Mouse (Mus musculus): Measurements from ENCODE around the gene Map4k5. TPM values are rescaled to one million over a fixed set of nuclear protein-coding genes. Genes with fewer than 3 reads are reported as not detected.
A peak's percentile ranks its signal among the peaks of the same experiment; 100 is the strongest.

Gene Map4k5
- total RNA-seq, 4 experiments from 2014 or later, result 19.1 to 21.2 (median 20.3) TPM

- no peak for DNase-seq (ENCODE audit: low spot score)
These were observed 5.2 kb downstream of the Map4k5 start for GRCm38 (mm10) chr12:69887776-69888175.

GRCm38 (mm10) chr12:69885170-69885923, 7.7 kb downstream of the Map4k5 start:
- DNase-seq (ENCODE audit: low spot score), result no peak

- no peak for DNase-seq (ENCODE audit: low spot score)
These were observed 8.9 kb downstream of the Map4k5 start for GRCm38 (mm10) chr12:69884053-69884452.

GRCm38 (mm10) chr12:69881198-69881905, 11.6 kb downstream of the Map4k5 start:
- no peak for DNase-seq (ENCODE audit: low spot score)

- no peak for DNase-seq (ENCODE audit: low spot score)
These were observed 13.3 kb downstream of the Map4k5 start for GRCm38 (mm10) chr12:69879739-69880138.

- DNase-seq (ENCODE audit: low spot score), result no peak
These were observed 13.8 kb downstream of the Map4k5 start for GRCm38 (mm10) chr12:69879172-69879665.

- no peak for DNase-seq (ENCODE audit: low spot score)
These were observed 15.1 kb downstream of the Map4k5 start for GRCm38 (mm10) chr12:69877842-69878363.

- no peak for DNase-seq (ENCODE audit: low spot score)
These were observed 21.4 kb downstream of the Map4k5 start for GRCm38 (mm10) chr12:69871632-69872031.

- DNase-seq (ENCODE audit: low spot score), result no peak
These were observed 25.7 kb downstream of the Map4k5 start for GRCm38 (mm10) chr12:69867338-69867737.

GRCm38 (mm10) chr12:69864164-69864692, 28.8 kb downstream of the Map4k5 start:
- no peak for DNase-seq (ENCODE audit: low spot score)

- no peak for DNase-seq (ENCODE audit: low spot score)
These were observed 29.5 kb downstream of the Map4k5 start for GRCm38 (mm10) chr12:69863505-69863904.

- no peak for DNase-seq (ENCODE audit: low spot score)
These were observed 34.2 kb downstream of the Map4k5 start for GRCm38 (mm10) chr12:69858847-69859246.

GRCm38 (mm10) chr12:69857597-69857996, 35.4 kb downstream of the Map4k5 start:
- no peak for DNase-seq (ENCODE audit: low spot score)

GRCm38 (mm10) chr12:69856398-69856797, 36.6 kb downstream of the Map4k5 start:
- no peak for DNase-seq (ENCODE audit: low spot score)

- DNase-seq (ENCODE audit: low spot score), result no peak
These were observed 37.2 kb downstream of the Map4k5 start for GRCm38 (mm10) chr12:69855641-69856300.

- DNase-seq (ENCODE audit: low spot score), result no peak
These were observed 39.1 kb downstream of the Map4k5 start for GRCm38 (mm10) chr12:69853942-69854341.

GRCm38 (mm10) chr12:69853387-69853786, 39.6 kb downstream of the Map4k5 start:
- DNase-seq (ENCODE audit: low spot score), result no peak

- DNase-seq (ENCODE audit: low spot score), result no peak
These were observed 40.7 kb downstream of the Map4k5 start for GRCm38 (mm10) chr12:69852288-69852687.

- DNase-seq (ENCODE audit: low spot score), result peak; percentile 9
These were observed 44.7 kb downstream of the Map4k5 start for GRCm38 (mm10) chr12:69848083-69848878.

GRCm38 (mm10) chr12:69846499-69846898, 46.5 kb downstream of the Map4k5 start:
- no peak for DNase-seq (ENCODE audit: low spot score)

GRCm38 (mm10) chr12:69845722-69846121, 47.3 kb downstream of the Map4k5 start:
- DNase-seq (ENCODE audit: low spot score), result no peak

Data from heart, adult 8-10 months (tissue).